Mouse (Mus musculus): ENCODE measurements around the gene Olfr683. TPM values are rescaled to one million over a fixed set of nuclear protein-coding genes. Genes with fewer than 3 reads are reported as not detected.
"Not testable (repeated sequence)": the region's sequence is repeated elsewhere in the genome, so short reads cannot be mapped to it uniquely, and the experiment has no call there.

Olfr683 gene
- not detected for total RNA-seq (2021)
- long read RNA-seq, experiment 1 = 0 reads
- long read RNA-seq, experiment 2 = 0 reads

GRCm38 (mm10) chr7:105146912-105147311 is at the start of gene Olfr683:
TSS of gene Olfr683 (minus strand) at chr7:105147012.
- DNase-seq = no peak

- DNase-seq = no peak
Measured at GRCm38 (mm10) chr7:105185912-105186311, 39.1 kb upstream of the Olfr683 start, which contains the start of gene Olfr685. TSS of gene Olfr685 (minus strand) at chr7:105186012.

DNA sequence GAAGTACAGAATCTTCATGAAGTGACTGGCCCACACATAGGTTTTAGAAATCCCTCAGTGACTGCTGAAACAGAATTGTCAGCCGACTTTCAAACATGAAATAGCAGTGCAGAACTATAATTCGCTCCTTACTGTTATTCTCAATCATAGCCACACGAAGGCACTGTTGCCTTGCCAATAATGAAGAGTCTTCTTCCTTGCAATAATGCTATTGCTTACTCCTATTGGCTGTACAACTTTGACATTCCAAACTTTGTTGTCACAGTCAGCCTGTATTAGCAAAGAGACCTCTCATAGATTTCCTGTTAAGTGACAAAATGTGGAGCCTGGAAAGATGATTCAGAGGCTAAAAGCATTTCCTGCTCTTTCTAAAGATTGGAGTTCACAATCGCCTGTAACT is 24.0 kb upstream of the Olfr683 start:
- no peak for DNase-seq

DNA sequence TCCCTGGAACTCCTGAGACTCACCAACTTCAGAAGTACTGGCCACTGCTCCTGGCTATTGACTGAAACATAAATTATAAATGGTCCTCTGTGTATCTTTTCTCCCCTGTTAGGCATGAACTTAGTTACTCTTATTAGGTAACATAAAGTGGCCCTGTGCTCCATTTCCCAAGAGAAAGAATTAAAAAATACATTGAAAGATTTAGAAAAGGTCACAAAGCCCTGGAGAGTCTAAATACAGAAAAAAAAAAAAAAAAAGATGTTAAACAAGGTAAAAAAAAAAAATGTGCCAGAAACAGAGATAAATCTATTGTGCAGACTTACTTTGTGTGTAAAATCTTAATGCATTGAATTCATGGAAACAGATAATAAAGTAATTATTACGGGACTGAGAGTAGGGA is 16.7 kb upstream of the Olfr683 start, which contains the start of gene Olfr684:
TSS of gene Olfr684 (minus strand) at position 101 of the 400 bp plus-strand sequence.
- DNase-seq = no peak

DNA sequence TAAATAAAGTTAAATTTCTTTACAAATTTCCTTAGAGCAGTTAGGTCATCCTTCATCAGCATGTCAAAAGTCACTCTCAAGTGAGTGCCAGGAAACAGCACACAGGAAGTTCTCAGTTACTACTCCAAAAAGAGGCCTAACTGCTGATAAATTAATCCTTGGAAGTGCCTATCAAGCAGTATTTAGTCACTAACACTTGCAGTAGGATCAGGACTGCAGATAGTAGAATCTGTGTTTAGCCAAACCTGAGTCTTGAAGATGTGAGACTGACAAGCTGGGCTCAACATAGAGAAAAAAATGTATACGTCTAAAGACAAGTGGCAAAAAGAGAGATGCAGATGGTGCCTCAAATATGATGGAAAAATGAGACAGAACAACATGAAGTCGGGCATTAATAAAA is 5.5 kb downstream of the Olfr683 start:
- DNase-seq = no peak

GRCm38 (mm10) chr7:105116536-105116935 is 30.3 kb downstream of the Olfr683 start, which contains the start of gene Olfr681:
TSS of gene Olfr681 (plus strand) at chr7:105116836.
- no peak for DNase-seq

- not testable (repeated sequence) for DNase-seq
Measured at GRCm38 (mm10) chr7:105092717-105093116, 54.1 kb downstream of the Olfr683 start, which contains the start of gene Olfr680-ps1. TSS of gene Olfr680-ps1 (minus strand) at chr7:105092817.

Other genes starting within 250 kb of the Olfr683 start
- gene Olfr667, start 225.5 kb downstream of the Olfr683 start, total RNA-seq (2021) = not detected
- gene Olfr668, start 219.0 kb downstream of the Olfr683 start, total RNA-seq (2021) = not detected
- not detected for gene Olfr669, start 212.8 kb downstream of the Olfr683 start, total RNA-seq (2021)
- gene Olfr670, start 184.4 kb downstream of the Olfr683 start, total RNA-seq (2021) = not detected
- not detected for gene Olfr671, start 167.9 kb downstream of the Olfr683 start, total RNA-seq (2021)
- gene Olfr672, start 145.0 kb downstream of the Olfr683 start, total RNA-seq (2021) = not detected
- gene Olfr675, start 118.6 kb downstream of the Olfr683 start, total RNA-seq (2021) = not detected
- gene Olfr676, start 114.3 kb downstream of the Olfr683 start, total RNA-seq (2021) = not detected
- gene Olfr677, start 95.6 kb downstream of the Olfr683 start, total RNA-seq (2021) = not detected
- gene Olfr678, start 82.5 kb downstream of the Olfr683 start, total RNA-seq (2021) = not detected
- not detected for gene Olfr679, start 65.8 kb downstream of the Olfr683 start, total RNA-seq (2021)
- not detected for gene Olfr680-ps1, start 54.2 kb downstream of the Olfr683 start, total RNA-seq (2021)
- gene Olfr681, start 30.2 kb downstream of the Olfr683 start, total RNA-seq (2021) = not detected
- gene Olfr684, start 16.6 kb upstream of the Olfr683 start, total RNA-seq (2021) = not detected
- gene Olfr685, start 39.0 kb upstream of the Olfr683 start, total RNA-seq (2021) = not detected
- not detected for gene Olfr686, start 60.5 kb upstream of the Olfr683 start, total RNA-seq (2021)
- not detected for gene Olfr688, start 141.1 kb upstream of the Olfr683 start, total RNA-seq (2021)
- not detected for gene Olfr689, start 164.2 kb upstream of the Olfr683 start, total RNA-seq (2021)
- not detected for gene Olfr690, start 187.1 kb upstream of the Olfr683 start, total RNA-seq (2021)
- gene Olfr691, start 195.3 kb upstream of the Olfr683 start, total RNA-seq (2021) = not detected
- gene Olfr692, start 221.2 kb upstream of the Olfr683 start, total RNA-seq (2021) = not detected
- gene Gm5901, start 228.0 kb upstream of the Olfr683 start, total RNA-seq (2021) = not detected